Mouse (Mus musculus): ENCODE data around the gene Sox18. TPM values are rescaled to one million over a fixed set of nuclear protein-coding genes. Genes with fewer than 3 reads are reported as not detected.

Gene Sox18
- total and polyA plus RNA-seq, 3 experiments, result 0.04 TPM; not detected in 2

- TF ChIP-seq ZKSCAN1 (IDR thresholded peaks at IDR 0.05; ENCODE audit: low read depth, low read length) (no peak), USF2 (IDR thresholded peaks at IDR 0.05; ENCODE audit: borderline replicate concordance in 1 of 2, insufficient read depth in 1 of 2, low read depth in 1 of 2, low read length in 2 of 2) (no peak), POLR2AphosphoS5 (IDR thresholded peaks at IDR 0.05; ENCODE audit: borderline replicate concordance, low read depth, low read length) (no peak), TBP (IDR thresholded peaks at IDR 0.05; ENCODE audit: low read depth, low read length) (peak; percentile 66), SIN3A (IDR thresholded peaks at IDR 0.05; ENCODE audit: low read length) (peak; percentile 68), CHD2 (IDR thresholded peaks at IDR 0.05; ENCODE audit: low read length) (no peak), GATA1 (IDR thresholded peaks at IDR 0.05; ENCODE audit: low read depth, low read length) (no peak; the same call in 1 of the 2 replicates), CTCF (IDR thresholded peaks at IDR 0.05 in 2 of 3, conservative IDR thresholded peaks at IDR 0.05 in 1 of 3; ENCODE audit: control insufficient read depth in 1 of 3, insufficient read depth in 1 of 3, low read depth in 2 of 3, low read length in 3 of 3, poor library complexity in 1 of 3, severe bottlenecking in 1 of 3) (no peak), RCOR1 (IDR thresholded peaks at IDR 0.05; ENCODE audit: low read depth, low read length) (peak; percentile 74), ELF1 (IDR thresholded peaks at IDR 0.05; ENCODE audit: low read depth, low read length) (peak; percentile 80), MEF2A (IDR thresholded peaks at IDR 0.05; ENCODE audit: extremely low read depth, insufficient replicate concordance, low read depth, low read length, poor library complexity, severe bottlenecking) (no peak), UBTF (IDR thresholded peaks at IDR 0.05; ENCODE audit: borderline replicate concordance, insufficient read depth, low read depth, low read length) (no peak), MAFK (IDR thresholded peaks at IDR 0.05; ENCODE audit: borderline replicate concordance, low read depth, low read length) (no peak), JUND (IDR thresholded peaks at IDR 0.05; ENCODE audit: low read depth, low read length) (0 out of 2 replicates have a peak, but pooled peaks have one; percentile 20), MXI1 (IDR thresholded peaks at IDR 0.05; ENCODE audit: low read depth, low read length) (peak; percentile 60), EP300 (IDR thresholded peaks at IDR 0.05; ENCODE audit: low read depth in 1 of 2, low read length in 2 of 2) (peak; percentile 58 to 62; a peak in 3 of 4 replicates)
Measured at GRCm38 (mm10) chr2:181691571-181691970, 20.1 kb upstream of the Sox18 start (continued).

GRCm38 (mm10) chr2:181691083-181691482 lies 19.6 kb upstream of the Sox18 start:
- H3K9ac ChIP-seq (ENCODE audit: control insufficient read depth, low read depth, low read length, poor library complexity, severe bottlenecking), result peak overlapping the region; percentile 71
- H3K4me3 ChIP-seq (ENCODE audit: control insufficient read depth in 1 of 2, insufficient read depth in 1 of 2, low read depth in 2 of 2, low read length in 2 of 2), result peak overlapping the region; percentile 45 to 56
- H3K4me1 ChIP-seq (ENCODE audit: control insufficient read depth in 1 of 2, insufficient read depth in 2 of 2, low read length in 2 of 2), result peaks cover 0 to 29% of the 10 kb centered on the region in 2 experiments; a peak in 3 of 4 replicates
- H3K27me3 ChIP-seq (ENCODE audit: control insufficient read depth in 1 of 2, insufficient read depth in 2 of 2, low read length in 2 of 2), result no peaks in the 10 kb centered on the region
- no peak for TF ChIP-seq GABPA (IDR thresholded peaks at IDR 0.05; ENCODE audit: low read depth, low read length)
- no peak for TF ChIP-seq ZNF384 (IDR thresholded peaks at IDR 0.05; ENCODE audit: low read depth, low read length)
- no peak for TF ChIP-seq NELFE (IDR thresholded peaks at IDR 0.05; ENCODE audit: low read depth, low read length)
- no peak for TF ChIP-seq UBTF (IDR thresholded peaks at IDR 0.05; ENCODE audit: borderline replicate concordance, insufficient read depth, low read depth, low read length)
- no peak for TF ChIP-seq CTCF (IDR thresholded peaks at IDR 0.05 in 2 of 3, conservative IDR thresholded peaks at IDR 0.05 in 1 of 3; ENCODE audit: control insufficient read depth in 1 of 3, insufficient read depth in 1 of 3, low read depth in 2 of 3, low read length in 3 of 3, poor library complexity in 1 of 3, severe bottlenecking in 1 of 3)
- TF ChIP-seq POLR2AphosphoS5 (IDR thresholded peaks at IDR 0.05; ENCODE audit: borderline replicate concordance, low read depth, low read length), result no peak
- no peak for TF ChIP-seq SIN3A (IDR thresholded peaks at IDR 0.05; ENCODE audit: low read length)
- TF ChIP-seq ELF1 (IDR thresholded peaks at IDR 0.05; ENCODE audit: low read depth, low read length), result no peak
- no peak for TF ChIP-seq MAX (IDR thresholded peaks at IDR 0.05; ENCODE audit: low read length)
- no peak for DNase-seq (ENCODE audit: low read depth, low spot score)
- H3K36me3 ChIP-seq (ENCODE audit: control insufficient read depth in 1 of 2, insufficient read depth in 2 of 2, low read length in 2 of 2), result peaks cover 0 to 26% of the 10 kb centered on the region in 2 experiments; a peak in 2 of 4 replicates
- H3K79me2 ChIP-seq (ENCODE audit: control insufficient read depth, insufficient read depth, low read length, poor library complexity), result peaks cover 26% of the 10 kb centered on the region
- H3K27ac ChIP-seq (ENCODE audit: control insufficient read depth, low read depth, low read length), result peak overlapping the region; percentile 83
- no peaks in the 10 kb centered on the region for H3K9me3 ChIP-seq (replicated peaks; ENCODE audit: insufficient read depth, low read length)
